Mouse (Mus musculus): Measurements from ENCODE around the gene Ccl7. TPM values are rescaled to one million over a fixed set of nuclear protein-coding genes. Genes with fewer than 3 reads are reported as not detected.
A peak's percentile ranks its signal among the peaks of the same experiment; 100 is the strongest.

The Ccl7 gene
- polyA plus RNA-seq, 1 experiment from 2014 or later = 66.8 TPM

DNA sequence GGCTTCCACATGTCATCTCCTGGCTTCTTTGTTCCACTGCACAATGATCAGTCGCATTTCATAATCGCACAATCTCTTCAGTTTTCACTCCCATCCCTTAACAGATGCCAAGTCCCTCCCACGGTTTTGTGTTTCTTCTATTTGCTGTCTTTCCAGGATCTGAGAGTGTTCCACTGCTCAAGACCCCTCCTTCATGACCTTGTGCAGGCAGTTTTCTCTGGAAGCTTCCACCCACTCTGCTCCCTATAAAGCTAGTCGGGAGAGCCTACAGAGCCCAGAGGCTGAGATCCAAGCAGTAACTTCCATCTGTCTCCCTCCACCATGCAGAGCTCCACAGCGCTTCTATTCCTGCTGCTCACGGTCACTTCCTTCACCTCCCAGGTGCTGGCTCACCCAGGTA, 12.1 kb downstream of the Ccl7 start, which contains the start of gene Ccl11:
TSS of gene Ccl11 (plus strand) at position 178 of the 400 bp plus-strand sequence.
- no peaks in the 10 kb centered on the region for H3K36me3 ChIP-seq (ENCODE audit: inconsistent target)
- H3K4me3 ChIP-seq (ENCODE audit: inconsistent target) = no peak within 1 kb of the TSS
- WGBS (ENCODE audit: missing documents) = 93% methylated on average over 6 of the region's 6 CpGs
- no peaks in the 10 kb centered on the region for H3K79me2 ChIP-seq (ENCODE audit: inconsistent target)
- no peak within 1 kb of the TSS for H3K27ac ChIP-seq

DNA sequence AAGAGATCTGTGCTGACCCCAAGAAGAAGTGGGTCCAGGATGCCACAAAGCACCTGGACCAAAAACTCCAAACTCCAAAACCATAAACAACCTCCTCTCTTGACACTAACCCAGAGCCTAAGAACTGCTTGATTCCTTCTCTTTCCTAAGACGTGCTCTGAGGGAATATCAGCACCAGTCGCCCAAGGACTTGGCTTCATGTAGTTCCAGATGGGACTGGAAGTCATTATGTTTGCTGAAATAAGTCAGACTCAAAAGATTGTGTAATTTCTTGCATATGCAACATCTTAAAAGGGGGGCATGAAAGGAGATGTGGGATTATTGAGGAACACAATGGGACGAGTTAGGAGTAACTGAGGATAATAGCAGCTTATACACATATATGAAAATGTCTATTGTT, 16.7 kb downstream of the Ccl7 start:
- H3K79me2 ChIP-seq (ENCODE audit: inconsistent target) = no peaks in the 10 kb centered on the region
- no peak overlapping the region for H3K27ac ChIP-seq
- H3K4me3 ChIP-seq (ENCODE audit: inconsistent target) = no peak overlapping the region
- WGBS (ENCODE audit: missing documents) = 62% methylated on average over 3 of the region's 3 CpGs
- no peaks in the 10 kb centered on the region for H3K36me3 ChIP-seq (ENCODE audit: inconsistent target)

DNA sequence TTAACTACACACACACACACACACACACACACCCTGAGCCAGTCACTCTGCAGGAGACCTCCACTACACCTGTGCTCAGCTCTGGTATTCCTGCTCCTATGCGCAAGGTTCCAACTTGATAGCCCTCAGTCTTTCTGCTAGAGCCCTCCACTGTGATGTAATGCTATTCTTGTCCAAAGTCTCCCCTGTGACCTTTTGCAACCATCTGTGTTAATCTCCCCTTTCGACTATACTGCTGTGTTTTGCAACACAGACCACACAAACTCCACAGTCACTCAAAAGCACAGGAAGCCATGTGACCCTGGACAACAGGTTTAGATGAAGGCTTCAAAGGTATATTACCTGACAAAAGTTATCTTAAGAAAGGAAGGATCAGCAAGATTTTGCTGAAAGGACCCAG, 17.9 kb downstream of the Ccl7 start:
- Histone ChIP-seq H3K36me3 (ENCODE audit: inconsistent target) (no peaks in the 10 kb centered on the region), H3K27ac (no peak overlapping the region), H3K4me3 (ENCODE audit: inconsistent target) (no peak overlapping the region), H3K79me2 (ENCODE audit: inconsistent target) (no peaks in the 10 kb centered on the region)
- 78% methylated on average over 2 of the region's 2 CpGs for WGBS (ENCODE audit: missing documents)

DNA sequence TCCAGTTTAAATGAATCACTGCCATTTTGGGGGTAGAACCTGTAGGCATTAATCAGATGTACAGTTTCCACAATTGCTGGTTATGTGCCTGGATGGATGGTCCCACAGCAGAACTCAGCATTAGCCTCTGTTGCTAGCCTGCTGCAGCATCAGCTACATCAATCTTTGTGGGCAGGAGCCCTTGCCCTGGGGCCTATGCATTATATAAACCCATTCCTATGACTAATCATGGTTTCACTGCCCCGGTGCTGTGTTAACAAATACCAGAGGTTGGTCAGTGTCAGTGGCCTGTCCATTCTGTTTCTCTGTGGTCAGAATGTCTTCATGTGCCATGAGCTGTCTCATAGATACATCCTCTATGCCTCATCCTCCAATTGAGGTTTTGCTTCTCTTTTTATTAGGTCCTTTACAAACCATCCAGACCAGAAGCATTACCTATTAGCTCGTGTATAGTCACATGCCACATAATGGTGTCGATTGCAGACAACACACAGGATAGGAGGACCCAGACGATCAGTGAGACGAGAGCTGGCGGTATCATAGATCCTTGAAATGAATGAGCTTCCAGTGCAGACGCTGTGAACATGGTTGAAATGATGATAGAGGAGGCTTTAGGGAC, 21.6 kb downstream of the Ccl7 start:
- H3K36me3 ChIP-seq (ENCODE audit: inconsistent target) = no peaks in the 10 kb centered on the region
- WGBS (ENCODE audit: missing documents) = 86% methylated on average over 7 of the region's 7 CpGs
- no peaks in the 10 kb centered on the region for H3K79me2 ChIP-seq (ENCODE audit: inconsistent target)
- no peak overlapping the region for H3K27ac ChIP-seq
- H3K4me3 ChIP-seq (ENCODE audit: inconsistent target) = no peak overlapping the region

DNA sequence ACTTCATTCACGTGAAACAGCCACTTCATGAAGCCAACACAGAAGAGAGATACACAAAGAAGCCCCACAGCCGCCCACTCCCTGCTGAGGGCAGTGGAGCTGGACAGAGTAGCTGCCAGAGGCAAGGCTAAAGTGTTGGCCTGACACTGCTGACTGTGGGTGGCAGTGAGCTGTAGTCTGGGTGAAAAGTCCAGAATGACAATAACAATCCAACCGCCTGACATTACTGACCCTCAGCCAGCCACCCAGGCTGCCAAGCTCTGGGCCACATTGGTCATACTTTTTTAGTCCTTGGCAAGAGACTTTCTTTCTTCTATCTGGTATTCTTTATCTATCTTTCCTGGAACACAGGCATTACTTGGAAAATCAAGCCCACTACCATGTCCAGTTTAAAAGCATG, 25.6 kb downstream of the Ccl7 start:
- WGBS (ENCODE audit: missing documents) = 84% methylated on average over 3 of the region's 3 CpGs
- Histone ChIP-seq H3K27ac (no peak overlapping the region), H3K4me3 (ENCODE audit: inconsistent target) (no peak overlapping the region), H3K36me3 (ENCODE audit: inconsistent target) (no peaks in the 10 kb centered on the region), H3K79me2 (ENCODE audit: inconsistent target) (no peaks in the 10 kb centered on the region)

DNA sequence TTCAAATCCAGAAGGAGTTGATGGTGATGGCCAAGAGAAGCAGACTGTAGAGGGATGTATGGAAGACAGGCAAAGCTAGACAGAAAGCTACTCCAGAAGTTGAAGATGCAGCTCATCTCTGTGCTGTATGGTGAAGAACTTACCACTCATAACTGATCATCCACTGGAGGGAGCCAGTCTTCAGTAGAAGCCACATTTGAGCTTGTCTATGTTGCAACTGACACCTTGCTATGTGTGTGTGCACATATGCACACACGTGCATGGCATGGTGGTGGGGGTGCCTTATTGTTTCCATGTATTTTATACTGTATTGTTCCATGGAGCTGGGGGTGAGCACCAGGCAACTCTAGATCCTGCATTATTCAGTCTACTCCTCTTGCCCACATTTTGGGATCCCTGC, 26.9 kb downstream of the Ccl7 start:
- 71% methylated on average over 1 of the region's 1 CpGs for WGBS (ENCODE audit: missing documents)
- Histone ChIP-seq H3K36me3 (ENCODE audit: inconsistent target) (no peaks in the 10 kb centered on the region), H3K27ac (peak overlapping the region; percentile 18), H3K79me2 (ENCODE audit: inconsistent target) (no peaks in the 10 kb centered on the region), H3K4me3 (ENCODE audit: inconsistent target) (no peak overlapping the region)

DNA sequence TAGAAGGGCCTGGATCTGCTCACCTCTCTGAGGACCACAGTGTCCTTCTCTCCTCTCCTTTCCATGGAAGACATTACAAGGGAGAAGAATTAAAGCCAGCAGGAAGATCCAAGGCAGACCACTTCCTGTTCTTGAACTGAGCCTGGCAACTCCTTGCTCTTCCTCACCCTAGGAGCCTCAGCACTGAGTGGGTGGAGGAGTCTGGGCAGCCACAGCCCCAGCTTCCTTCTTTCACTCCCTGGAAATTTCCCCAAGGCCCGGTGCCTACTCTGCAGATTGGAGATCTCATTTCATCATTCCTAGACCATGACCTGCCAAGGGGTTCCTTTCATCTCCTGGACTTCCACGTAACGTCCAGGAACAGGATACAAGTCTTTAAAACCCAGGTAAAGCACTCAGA, 27.5 kb downstream of the Ccl7 start:
- no peak overlapping the region for H3K4me3 ChIP-seq (ENCODE audit: inconsistent target)
- no peaks in the 10 kb centered on the region for H3K79me2 ChIP-seq (ENCODE audit: inconsistent target)
- H3K27ac ChIP-seq = peak overlapping the region; percentile 18
- H3K36me3 ChIP-seq (ENCODE audit: inconsistent target) = no peaks in the 10 kb centered on the region
- 72% methylated on average over 3 of the region's 3 CpGs for WGBS (ENCODE audit: missing documents)

DNA sequence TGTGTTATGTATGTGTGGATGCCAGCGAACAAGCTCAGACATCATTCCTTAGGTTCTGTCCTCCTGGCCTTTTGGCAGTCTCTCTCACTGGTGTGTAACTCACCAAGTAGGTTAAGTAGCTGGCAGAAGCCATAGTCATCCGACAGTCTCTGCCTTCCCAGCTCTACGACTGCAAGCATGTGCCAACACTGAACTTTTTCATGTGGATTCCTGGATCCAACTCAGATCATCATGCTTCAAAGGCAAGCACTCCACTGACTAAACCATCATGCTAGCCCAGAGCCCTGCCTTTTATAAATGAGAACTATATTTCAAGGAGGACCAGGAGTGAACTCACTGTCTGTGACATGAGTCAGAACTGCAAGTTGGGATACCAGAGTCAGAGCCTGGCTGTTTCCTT, 28.2 kb downstream of the Ccl7 start:
- no peak overlapping the region for H3K4me3 ChIP-seq (ENCODE audit: inconsistent target)
- no peak overlapping the region for H3K27ac ChIP-seq
- WGBS (ENCODE audit: missing documents) = 93% methylated on average over 3 of the region's 3 CpGs
- no peaks in the 10 kb centered on the region for H3K79me2 ChIP-seq (ENCODE audit: inconsistent target)
- no peaks in the 10 kb centered on the region for H3K36me3 ChIP-seq (ENCODE audit: inconsistent target)

DNA sequence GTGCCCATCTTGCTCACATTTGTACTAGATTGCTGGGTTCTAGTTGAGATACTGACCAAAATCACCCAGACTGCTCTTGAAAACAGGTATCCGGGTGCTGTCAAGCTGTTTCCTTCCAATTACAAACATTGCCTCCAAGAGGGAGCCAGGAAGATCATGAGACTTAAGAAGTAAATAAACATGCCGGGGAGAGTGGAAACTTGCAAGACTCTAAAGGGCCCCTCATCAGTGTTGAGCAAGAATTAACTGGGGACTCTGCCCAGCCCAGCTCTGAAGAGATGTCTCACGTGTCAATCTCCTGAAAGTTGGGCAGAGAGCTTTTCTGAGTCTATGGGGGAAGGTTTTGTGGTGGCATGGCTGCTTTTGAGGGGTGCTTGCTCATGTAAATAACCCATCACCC, 31.5 kb downstream of the Ccl7 start:
- Histone ChIP-seq H3K4me3 (ENCODE audit: inconsistent target) (no peak overlapping the region), H3K36me3 (ENCODE audit: inconsistent target) (no peaks in the 10 kb centered on the region), H3K27ac (no peak overlapping the region), H3K79me2 (ENCODE audit: inconsistent target) (no peaks in the 10 kb centered on the region)
- WGBS (ENCODE audit: missing documents) = 63% methylated on average over 3 of the region's 3 CpGs

DNA sequence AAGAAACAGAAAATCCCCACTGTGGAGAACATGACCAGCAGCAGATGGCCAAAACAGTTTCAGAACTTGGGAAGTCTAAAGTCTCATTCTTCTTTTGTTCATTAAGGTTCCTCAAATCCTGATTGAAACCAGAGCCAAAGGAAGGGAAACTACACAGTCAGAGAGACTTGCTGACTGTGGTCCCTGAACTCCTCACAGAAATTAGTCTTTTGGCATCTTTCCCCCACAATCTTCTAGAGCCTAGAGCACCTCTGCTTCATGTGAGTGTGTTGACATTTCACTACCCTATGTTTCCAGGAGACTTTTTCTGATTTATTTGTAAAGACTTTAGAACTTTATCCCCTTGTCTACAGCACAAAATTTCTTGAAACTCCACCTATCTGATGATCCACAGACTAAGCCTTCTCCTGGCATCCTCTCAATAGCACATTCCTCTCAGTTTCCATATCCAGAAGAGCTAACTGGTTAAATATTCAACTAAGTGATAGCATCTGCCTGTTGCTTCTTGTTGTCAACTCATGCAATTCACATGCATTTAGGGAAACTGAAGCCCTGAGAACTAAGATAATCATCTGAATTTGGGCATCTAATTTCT, 32.7 kb downstream of the Ccl7 start:
- Histone ChIP-seq H3K79me2 (ENCODE audit: inconsistent target) (no peaks in the 10 kb centered on the region), H3K4me3 (ENCODE audit: inconsistent target) (no peak overlapping the region), H3K36me3 (ENCODE audit: inconsistent target) (no peaks in the 10 kb centered on the region), H3K27ac (no peak overlapping the region)

DNA sequence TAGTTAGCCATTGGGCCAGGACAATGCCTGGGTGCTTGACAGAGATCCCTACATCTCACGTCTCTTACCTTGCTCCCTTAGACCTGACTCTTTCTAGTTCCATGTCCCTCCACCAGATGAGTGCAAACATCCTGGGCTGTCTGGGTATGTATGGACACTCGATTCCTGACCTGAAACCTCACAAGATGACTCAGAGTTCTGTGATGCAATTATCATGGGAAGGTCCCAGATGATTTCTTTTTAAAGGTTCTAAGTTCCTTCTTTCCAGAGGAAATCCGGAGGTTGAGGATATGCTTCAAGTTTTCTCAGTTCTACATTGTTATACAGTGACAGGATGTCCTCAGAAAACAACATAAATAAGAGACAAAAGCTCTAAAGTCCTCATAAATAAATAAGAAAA, 35.4 kb downstream of the Ccl7 start:
- Histone ChIP-seq H3K4me3 (ENCODE audit: inconsistent target) (no peak overlapping the region), H3K36me3 (ENCODE audit: inconsistent target) (no peaks in the 10 kb centered on the region), H3K27ac (no peak overlapping the region), H3K79me2 (ENCODE audit: inconsistent target) (no peaks in the 10 kb centered on the region)
- WGBS (ENCODE audit: missing documents) = 62% methylated on average over 3 of the region's 3 CpGs

DNA sequence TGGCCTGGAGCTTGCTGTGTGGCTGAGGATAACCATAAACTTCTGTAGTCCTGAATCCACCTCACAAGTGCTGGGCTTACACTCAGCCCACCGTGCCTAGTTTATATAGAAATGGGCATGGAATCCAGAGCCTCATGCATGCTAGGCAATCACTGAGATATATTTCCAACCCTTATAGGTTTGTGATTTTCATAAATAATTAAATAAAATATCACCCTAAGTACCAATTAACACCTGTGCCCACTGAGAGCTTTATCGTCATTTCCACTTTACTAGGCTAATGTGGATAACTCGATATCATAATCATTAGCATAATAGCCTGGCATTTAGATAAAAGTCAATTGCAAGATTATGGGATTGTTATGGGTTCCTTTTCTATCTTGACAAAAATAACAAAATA, 38.8 kb downstream of the Ccl7 start:
- H3K36me3 ChIP-seq (ENCODE audit: inconsistent target) = no peaks in the 10 kb centered on the region
- no peaks in the 10 kb centered on the region for H3K79me2 ChIP-seq (ENCODE audit: inconsistent target)
- 100% methylated on average over 2 of the region's 3 CpGs for WGBS (ENCODE audit: missing documents)
- no peak overlapping the region for H3K4me3 ChIP-seq (ENCODE audit: inconsistent target)
- no peak overlapping the region for H3K27ac ChIP-seq

Other genes with a start within 250 kb of the Ccl7 start
- not detected in 3 replicates for gene 5530401A14Rik, start 185.0 kb upstream of the Ccl7 start, polyA plus RNA-seq (2018)
- gene Asic2, start 77.3 kb upstream of the Ccl7 start, polyA plus RNA-seq (2018) = not detected in 3 replicates
- gene Ccl2, start 10.1 kb upstream of the Ccl7 start, polyA plus RNA-seq (2018) = 58.0 to 939 TPM (median 78.4 TPM) in 3 replicates
- gene Gm17268, start 7.2 kb upstream of the Ccl7 start, polyA plus RNA-seq (2018) = not detected in 3 replicates
- gene Ccl11, start 12.1 kb downstream of the Ccl7 start, polyA plus RNA-seq (2018) = not detected in 3 replicates
- 18.8 to 288 TPM (median 76.0 TPM) in 3 replicates for gene Ccl12, start 56.1 kb downstream of the Ccl7 start, polyA plus RNA-seq (2018)
- gene Ccl8, start 69.5 kb downstream of the Ccl7 start, polyA plus RNA-seq (2018) = 26.9 to 107 TPM (median 52.2 TPM) in 3 replicates